Mouse (Mus musculus) urinary bladder, postnatal 25 days (tissue): ENCODE data around the gene Srgap3.

Experiments used
- DNase-seq: peaks from one replicate; pipeline ENCODE4 v3.0.0; 2022; ENCODE audit warnings: low spot score

Gene Srgap3

GRCm38 (mm10) chr6:112949220-112949619, 2.2 kb upstream of the Srgap3 start:
- DNase-seq: no peak

GRCm38 (mm10) chr6:112948416-112948815, 1.4 kb upstream of the Srgap3 start:
- DNase-seq: no peak

GRCm38 (mm10) chr6:112946021-112946811, 850 bp downstream of the Srgap3 start:
- peak; percentile 22 for DNase-seq

GRCm38 (mm10) chr6:112945181-112945751, 1.8 kb downstream of the Srgap3 start:
- DNase-seq: no peak

- DNase-seq: no peak
Observed at GRCm38 (mm10) chr6:112943596-112944245, 3.3 kb downstream of the Srgap3 start.

GRCm38 (mm10) chr6:112939281-112939680, 7.8 kb downstream of the Srgap3 start:
- DNase-seq: no peak

GRCm38 (mm10) chr6:112937791-112938190, 9.3 kb downstream of the Srgap3 start:
- no peak for DNase-seq

- no peak for DNase-seq
Observed at GRCm38 (mm10) chr6:112934501-112934900, 12.6 kb downstream of the Srgap3 start.

- DNase-seq: no peak
Observed at GRCm38 (mm10) chr6:112932611-112933010, 14.5 kb downstream of the Srgap3 start.

- no peak for DNase-seq
Observed at GRCm38 (mm10) chr6:112930011-112930451, 17.0 kb downstream of the Srgap3 start.

GRCm38 (mm10) chr6:112929291-112929984, 17.6 kb downstream of the Srgap3 start:
- no peak for DNase-seq

GRCm38 (mm10) chr6:112928841-112929240, 18.2 kb downstream of the Srgap3 start:
- no peak for DNase-seq

GRCm38 (mm10) chr6:112927341-112927740, 19.7 kb downstream of the Srgap3 start:
- no peak for DNase-seq

- no peak for DNase-seq
Observed at GRCm38 (mm10) chr6:112926011-112926410, 21.1 kb downstream of the Srgap3 start.

- peak; percentile 22 for DNase-seq
Observed at GRCm38 (mm10) chr6:112925234-112925975, 21.7 kb downstream of the Srgap3 start.

GRCm38 (mm10) chr6:112924606-112925141, 22.4 kb downstream of the Srgap3 start:
- no peak for DNase-seq

- DNase-seq: no peak
Observed at GRCm38 (mm10) chr6:112920619-112921195, 26.4 kb downstream of the Srgap3 start.

- no peak for DNase-seq
Observed at GRCm38 (mm10) chr6:112917717-112918116, 29.3 kb downstream of the Srgap3 start.

GRCm38 (mm10) chr6:112916243-112916642, 30.8 kb downstream of the Srgap3 start:
- DNase-seq: no peak

- DNase-seq: no peak
Observed at GRCm38 (mm10) chr6:112912552-112912951, 34.5 kb downstream of the Srgap3 start.

- no peak for DNase-seq
Observed at GRCm38 (mm10) chr6:112909711-112910110, 37.4 kb downstream of the Srgap3 start.
